Mouse (Mus musculus) thymus, adult 2 months (tissue): ENCODE data around the gene Plg.

Source experiments
- CTCF ChIP-seq: fragments of 200-500 bp; IDR thresholded peaks from 2 replicates; pipeline ENCODE4 v1.5.1; 2012; ENCODE audit warnings: mild to moderate bottlenecking, control low read depth, low read length, moderate library complexity, borderline replicate concordance; ENCODE audit not compliant: control insufficient read depth, poor library complexity, insufficient read depth; ENCODE audit errors: extremely low read depth
- POLR2A ChIP-seq: fragments of 200-500 bp; IDR thresholded peaks from 2 replicates; pipeline ENCODE4 v1.6.1; 2012; ENCODE audit warnings: mild to moderate bottlenecking, low read length, control low read depth, moderate library complexity; ENCODE audit not compliant: control insufficient read depth, poor library complexity, insufficient read depth; ENCODE audit errors: extremely low read depth

DNA sequence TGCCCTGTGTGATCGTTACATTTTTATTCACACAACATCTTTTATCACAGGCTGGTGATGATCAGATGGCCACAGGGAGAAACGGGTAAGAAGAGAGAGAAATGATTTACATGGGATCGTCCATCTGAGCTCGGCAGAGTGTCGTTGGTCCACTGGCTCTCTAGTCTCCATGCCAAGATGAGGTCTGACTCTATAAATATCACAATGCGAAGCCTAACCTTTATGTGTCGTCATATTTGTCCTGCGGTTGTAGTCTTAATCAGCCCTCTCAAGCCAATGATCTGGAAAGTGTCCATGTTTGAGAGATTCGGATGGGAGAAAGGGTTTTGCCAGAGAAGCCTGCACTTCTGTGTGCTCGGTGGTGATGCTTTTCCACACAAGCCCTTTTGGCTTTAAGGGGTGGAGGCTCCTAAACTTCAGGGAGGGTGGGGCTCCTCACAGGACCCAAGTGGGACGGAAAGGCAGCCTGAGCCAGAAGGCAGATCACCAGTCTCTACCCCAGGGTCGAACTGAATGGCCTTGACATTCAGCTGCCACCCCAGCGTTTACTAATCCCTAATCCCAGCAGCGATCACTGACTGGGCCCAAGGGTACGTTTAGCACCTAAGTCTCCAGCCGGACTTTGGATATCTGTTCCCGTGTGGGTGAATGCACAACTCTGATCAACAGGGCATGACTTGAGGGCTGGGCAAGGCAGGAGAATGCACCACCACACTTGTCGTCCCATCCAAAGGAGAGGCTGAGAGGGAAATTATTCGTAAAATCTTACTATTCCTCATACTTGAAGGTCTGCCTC is 42.1 kb upstream of the Plg start:
- TF ChIP-seq POLR2A (no peak), CTCF (no peak)
